Mouse (Mus musculus) neural tube, embryonic 10.5 days (tissue): ENCODE results near the gene Med12l.
A peak's percentile ranks its signal among the peaks of the same experiment; 100 is the strongest.
"Not testable (repeated sequence)": the region's sequence is repeated elsewhere in the genome, so short reads cannot be mapped to it uniquely, and the experiment has no call there.

Source experiments
- DNase-seq: peaks from one replicate; pipeline ENCODE4 v3.0.0-alpha.2; 2017; ENCODE audit warnings: low spot score; ENCODE audit errors: extremely low spot score

Gene Med12l

GRCm38 (mm10) chr3:59022251-59022650 lies 16.6 kb downstream of the Med12l start:
- DNase-seq = no peak

GRCm38 (mm10) chr3:59022971-59023370 lies 17.3 kb downstream of the Med12l start:
- DNase-seq = no peak

- DNase-seq = no peak
Measured at GRCm38 (mm10) chr3:59024531-59025192, 19.0 kb downstream of the Med12l start.

GRCm38 (mm10) chr3:59025193-59025535 lies 19.5 kb downstream of the Med12l start:
- DNase-seq = no peak

GRCm38 (mm10) chr3:59028696-59029095 lies 23.1 kb downstream of the Med12l start:
- DNase-seq = no peak

- DNase-seq = no peak
Measured at GRCm38 (mm10) chr3:59030986-59031385, 25.4 kb downstream of the Med12l start.

- no peak for DNase-seq
Measured at GRCm38 (mm10) chr3:59041487-59041886, 35.9 kb downstream of the Med12l start.

- DNase-seq = no peak
Measured at GRCm38 (mm10) chr3:59054834-59055535, 49.4 kb downstream of the Med12l start.

- DNase-seq = peak; percentile 59
Measured at GRCm38 (mm10) chr3:59059022-59059541, 53.5 kb downstream of the Med12l start.

- no peak for DNase-seq
Measured at GRCm38 (mm10) chr3:59060131-59060530, 54.5 kb downstream of the Med12l start.

GRCm38 (mm10) chr3:59062141-59062540 lies 56.5 kb downstream of the Med12l start:
- no peak for DNase-seq

GRCm38 (mm10) chr3:59063431-59063830 lies 57.8 kb downstream of the Med12l start:
- DNase-seq = no peak

- no peak for DNase-seq
Measured at GRCm38 (mm10) chr3:59065937-59066336, 60.3 kb downstream of the Med12l start.

- DNase-seq = no peak
Measured at GRCm38 (mm10) chr3:59066558-59067294, 61.1 kb downstream of the Med12l start.

GRCm38 (mm10) chr3:59069071-59069470 lies 63.4 kb downstream of the Med12l start:
- not testable (repeated sequence) for DNase-seq

GRCm38 (mm10) chr3:59077278-59077677 lies 71.7 kb downstream of the Med12l start:
- DNase-seq = no peak

GRCm38 (mm10) chr3:59078585-59078984 lies 73.0 kb downstream of the Med12l start:
- DNase-seq = no peak

GRCm38 (mm10) chr3:59079327-59079726 lies 73.7 kb downstream of the Med12l start:
- peak; percentile 46 for DNase-seq

- DNase-seq = no peak
Measured at GRCm38 (mm10) chr3:59080293-59080916, 74.8 kb downstream of the Med12l start.

GRCm38 (mm10) chr3:59080919-59081318 lies 75.3 kb downstream of the Med12l start:
- no peak for DNase-seq

- DNase-seq = no peak
Measured at GRCm38 (mm10) chr3:59092702-59093101, 87.1 kb downstream of the Med12l start.

GRCm38 (mm10) chr3:59097421-59097820 lies 91.8 kb downstream of the Med12l start:
- no peak for DNase-seq
